Mouse (Mus musculus) erythroblast, embryonic 14.5 days (primary cell): Measurements from ENCODE around the gene Olfr827. TPM values are rescaled to one million over a fixed set of nuclear protein-coding genes. Genes with fewer than 3 reads are reported as not detected.

Source experiments
- H3K27me3 ChIP-seq: 2 replicates; pipeline ENCODE4 v1.6.1; 2012; ENCODE audit warnings: inconsistent platforms; ENCODE audit not compliant: control insufficient read depth
- H3K36me3 ChIP-seq: 2 replicates; pipeline ENCODE4 v1.6.1; 2012; ENCODE audit warnings: mild to moderate bottlenecking, inconsistent platforms; ENCODE audit not compliant: control insufficient read depth
- H3K4me1 ChIP-seq: 2 replicates; pipeline ENCODE4 v1.6.1; 2012; ENCODE audit warnings: inconsistent platforms; ENCODE audit not compliant: control insufficient read depth
- H3K4me3 ChIP-seq: replicated peaks from 2 replicates; pipeline ENCODE3; 2012; ENCODE audit warnings: moderate library complexity, mild to moderate bottlenecking, inconsistent platforms
- H3K9me3 ChIP-seq: 2 replicates; pipeline ENCODE4 v1.6.1; 2012; ENCODE audit warnings: low read length, inconsistent platforms, mixed read lengths; ENCODE audit not compliant: control insufficient read depth
- GATA1 ChIP-seq: IDR thresholded peaks from 2 replicates; pipeline ENCODE4 v1.6.1; 2012; ENCODE audit warnings: low read length, inconsistent platforms, mixed read lengths
- TAL1 ChIP-seq: IDR thresholded peaks from 3 replicates; pipeline ENCODE4 v1.6.1; 2012; ENCODE audit warnings: low read length, inconsistent platforms, mixed read lengths
- polyA plus RNA-seq: library from polyadenylated mRNA; stranded (reverse); fragments of >175 nt; gene quantifications from 2 replicates; pipeline ENCODE4 v1.2.3, GENCODE M21; 2012

The Olfr827 gene
- polyA plus RNA-seq, 1 experiment = under 0.01 TPM

- no peak for TF ChIP-seq GATA1
- no peak for TF ChIP-seq TAL1
- H3K9me3 ChIP-seq = no peaks in the 10 kb centered on the region
- no peaks in the 10 kb centered on the region for H3K27me3 ChIP-seq
- no peaks in the 10 kb centered on the region for H3K36me3 ChIP-seq
- no peaks in the 10 kb centered on the region for H3K4me1 ChIP-seq
- H3K4me3 ChIP-seq = no peak overlapping the region
These were observed 10.8 kb upstream of the Olfr827 start for GRCm38 (mm10) chr10:130225034-130225433.

GRCm38 (mm10) chr10:130184086-130184485 is 30.1 kb downstream of the Olfr827 start, which contains the start of gene Olfr826:
Gene Olfr826 (minus strand): TSS chr10:130184186.
- Histone ChIP-seq H3K4me1 (no peaks in the 10 kb centered on the region), H3K36me3 (no peaks in the 10 kb centered on the region), H3K27me3 (no peaks in the 10 kb centered on the region), H3K9me3 (no peaks in the 10 kb centered on the region), H3K4me3 (no peak within 1 kb of the TSS)
- TF ChIP-seq GATA1 (no peak), TAL1 (no peak)

- Histone ChIP-seq H3K27me3 (no peaks in the 10 kb centered on the region), H3K4me3 (no peak within 1 kb of the TSS), H3K9me3 (peaks cover 2% of the 10 kb centered on the region; the same call in 1 of the 2 replicates), H3K4me1 (no peaks in the 10 kb centered on the region), H3K36me3 (no peaks in the 10 kb centered on the region)
- no peak for TF ChIP-seq TAL1
- no peak for TF ChIP-seq GATA1
These were observed 47.5 kb downstream of the Olfr827 start, which contains the start of gene Olfr825 for GRCm38 (mm10) chr10:130166666-130167065. Gene Olfr825 (minus strand): TSS chr10:130166766.

- no peaks in the 10 kb centered on the region for H3K4me1 ChIP-seq
- H3K9me3 ChIP-seq = peaks cover 2% of the 10 kb centered on the region; the same call in 1 of the 2 replicates
- no peaks in the 10 kb centered on the region for H3K36me3 ChIP-seq
- no peaks in the 10 kb centered on the region for H3K27me3 ChIP-seq
- H3K4me3 ChIP-seq = no peak overlapping the region
- TF ChIP-seq TAL1 (no peak), GATA1 (no peak)
These were observed 49.0 kb downstream of the Olfr827 start for GRCm38 (mm10) chr10:130165196-130165595.

Other genes with a start within 250 kb of the Olfr827 start
- gene Olfr819, start 247.1 kb downstream of the Olfr827 start, polyA plus RNA-seq = not detected in 2 replicates
- gene Olfr247, start 238.3 kb downstream of the Olfr827 start, polyA plus RNA-seq = 0.02 TPM in 1 of 2 replicates, not detected in the other
- not detected in 2 replicates for gene Gm10310, start 229.3 kb downstream of the Olfr827 start, polyA plus RNA-seq
- 0.01 TPM in 1 of 2 replicates, not detected in the other for gene Olfr820, start 201.8 kb downstream of the Olfr827 start, polyA plus RNA-seq
- gene Olfr821, start 184.1 kb downstream of the Olfr827 start, polyA plus RNA-seq = not detected in 2 replicates
- not detected in 2 replicates for gene Olfr822, start 143.2 kb downstream of the Olfr827 start, polyA plus RNA-seq
- gene Olfr823, start 99.0 kb downstream of the Olfr827 start, polyA plus RNA-seq = not detected in 2 replicates
- gene Olfr824, start 84.4 kb downstream of the Olfr827 start, polyA plus RNA-seq = 0.01 TPM in 1 of 2 replicates, not detected in the other
- not detected in 2 replicates for gene Olfr825, start 47.6 kb downstream of the Olfr827 start, polyA plus RNA-seq
- gene Olfr826, start 30.2 kb downstream of the Olfr827 start, polyA plus RNA-seq = not detected in 2 replicates
- gene Neurod4, start 65.8 kb upstream of the Olfr827 start, polyA plus RNA-seq = not detected in 2 replicates
- gene Tespa1, start 108.5 kb upstream of the Olfr827 start, polyA plus RNA-seq = 0.04 TPM in 1 of 2 replicates, not detected in the other
- gene Vmn2r84, start 179.9 kb upstream of the Olfr827 start, polyA plus RNA-seq = not detected in 2 replicates
- not detected in 2 replicates for gene Vmn2r85, start 215.3 kb upstream of the Olfr827 start, polyA plus RNA-seq
- gene Vmn2r86, start 241.6 kb upstream of the Olfr827 start, polyA plus RNA-seq = under 0.01 and 0.01 TPM in 2 replicates